Mouse (Mus musculus) E14TG2a.4 (cell line): ENCODE data around the gene Tssc4.

Experiments
- CTCF ChIP-seq: conservative IDR thresholded peaks from 2 replicates; pipeline ENCODE4 v1.5.1; 2014; ENCODE audit warnings: low read length
- NANOG ChIP-seq: IDR thresholded peaks from 2 replicates; pipeline ENCODE4 v1.6.1; 2014; ENCODE audit warnings: borderline replicate concordance, low read length, mixed read lengths
- POU5F1 ChIP-seq: IDR thresholded peaks from 2 replicates; pipeline ENCODE4 v1.6.1; 2014; ENCODE audit warnings: low read length, borderline replicate concordance

GRCm38 (mm10) chr7:143037306-143037705 is 31.7 kb upstream of the Tssc4 start:
- TF ChIP-seq CTCF (no peak), NANOG (no peak), POU5F1 (no peak)
